Mouse (Mus musculus) adipocyte (in vitro differentiated cells): ENCODE data around the gene Ccdc85b.

Experiments
- DNase-seq: peaks from one replicate; pipeline ENCODE4 v3.0.0-alpha.2; 2016; ENCODE audit warnings: low spot score

Ccdc85b gene

GRCm38 (mm10) chr19:5481398-5481797, 23.7 kb upstream of the Ccdc85b start:
- DNase-seq = no peak

GRCm38 (mm10) chr19:5480016-5480415, 22.3 kb upstream of the Ccdc85b start:
- no peak for DNase-seq

DNA sequence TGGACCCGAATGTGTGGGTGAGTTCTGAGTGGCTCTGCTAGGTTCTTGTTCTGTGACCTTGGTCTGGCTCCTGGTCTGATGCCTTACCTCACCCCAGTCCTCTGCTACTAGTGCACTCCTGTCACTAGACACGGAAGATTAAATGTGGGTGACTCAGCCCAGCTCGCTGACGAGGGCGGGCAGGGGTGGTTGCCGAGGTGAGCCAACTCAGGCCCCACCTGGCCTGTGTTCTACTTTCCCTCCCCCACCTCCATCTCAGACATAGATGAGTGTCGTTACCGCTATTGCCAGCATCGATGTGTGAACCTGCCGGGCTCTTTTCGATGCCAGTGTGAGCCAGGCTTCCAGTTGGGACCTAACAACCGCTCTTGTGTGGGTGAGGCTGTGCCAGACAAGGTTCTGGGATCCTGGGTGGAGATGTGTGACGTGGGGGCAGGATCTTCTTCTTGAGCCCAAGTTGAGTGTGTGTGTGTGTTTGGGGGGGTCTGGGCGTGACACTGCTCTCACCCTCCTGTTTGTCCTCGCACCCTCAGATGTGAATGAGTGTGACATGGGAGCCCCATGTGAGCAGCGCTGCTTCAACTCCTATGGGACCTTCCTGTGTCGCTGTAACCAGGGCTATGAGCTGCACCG, 20.1 kb upstream of the Ccdc85b start:
- DNase-seq = no peak

- DNase-seq = no peak
Observed at GRCm38 (mm10) chr19:5477004-5477667, 19.4 kb upstream of the Ccdc85b start.

- DNase-seq = peak; percentile 60
Observed at GRCm38 (mm10) chr19:5475069-5475714, 17.5 kb upstream of the Ccdc85b start.

GRCm38 (mm10) chr19:5474281-5475068, 16.8 kb upstream of the Ccdc85b start:
- peak; percentile 59 for DNase-seq

DNA sequence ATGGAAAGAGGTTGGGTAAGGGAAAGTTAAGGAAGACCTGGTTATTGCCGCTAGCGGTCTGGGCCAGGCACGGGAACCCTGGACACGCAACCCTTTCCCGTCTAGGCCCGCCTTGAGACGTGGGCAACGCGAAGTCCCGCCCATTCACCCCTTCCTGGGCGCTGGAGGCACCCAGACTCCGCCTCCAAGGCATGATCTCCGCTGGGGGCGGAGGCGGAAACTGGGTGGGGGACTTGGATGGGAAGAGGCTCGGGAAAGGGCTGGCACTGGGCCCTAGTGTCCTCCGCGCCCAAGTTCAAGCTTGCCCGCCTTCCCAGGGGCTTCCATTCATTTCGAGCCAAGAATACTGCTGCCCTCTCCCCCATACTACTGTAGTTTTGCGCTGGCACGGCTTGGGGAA, 16.0 kb upstream of the Ccdc85b start, which contains the start of gene Efemp2:
TSS of gene Efemp2 (plus strand) at position 235 of the 400 bp plus-strand sequence.
- DNase-seq = peak; percentile 95

GRCm38 (mm10) chr19:5472857-5473256, 15.2 kb upstream of the Ccdc85b start:
- DNase-seq = peak; percentile 43

- DNase-seq = peak; percentile 45
Observed at GRCm38 (mm10) chr19:5471846-5472245, 14.2 kb upstream of the Ccdc85b start.

DNA sequence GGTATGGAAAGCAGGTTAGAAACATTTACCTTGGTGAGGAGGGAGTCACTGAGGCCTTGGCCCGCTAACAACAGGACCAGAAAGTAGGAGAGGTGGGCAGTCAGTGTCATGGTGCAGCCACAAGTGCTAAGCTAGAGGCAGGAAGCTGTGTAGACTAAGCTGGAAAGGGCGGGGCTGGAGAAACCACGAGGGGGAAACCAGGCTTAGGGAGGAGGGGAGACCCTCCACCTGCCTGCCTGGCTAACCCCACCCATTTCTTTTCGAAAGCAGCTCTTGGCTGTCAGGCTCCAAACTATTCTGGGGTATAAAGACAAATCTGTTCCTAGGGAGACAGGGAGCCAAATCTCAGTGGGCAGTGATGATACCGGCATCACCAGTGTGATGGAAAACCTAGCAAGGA, 10.7 kb upstream of the Ccdc85b start, which contains the start of gene Ctsw:
TSS of gene Ctsw (minus strand) at position 134 of the 400 bp plus-strand sequence.
- DNase-seq = no peak

DNA sequence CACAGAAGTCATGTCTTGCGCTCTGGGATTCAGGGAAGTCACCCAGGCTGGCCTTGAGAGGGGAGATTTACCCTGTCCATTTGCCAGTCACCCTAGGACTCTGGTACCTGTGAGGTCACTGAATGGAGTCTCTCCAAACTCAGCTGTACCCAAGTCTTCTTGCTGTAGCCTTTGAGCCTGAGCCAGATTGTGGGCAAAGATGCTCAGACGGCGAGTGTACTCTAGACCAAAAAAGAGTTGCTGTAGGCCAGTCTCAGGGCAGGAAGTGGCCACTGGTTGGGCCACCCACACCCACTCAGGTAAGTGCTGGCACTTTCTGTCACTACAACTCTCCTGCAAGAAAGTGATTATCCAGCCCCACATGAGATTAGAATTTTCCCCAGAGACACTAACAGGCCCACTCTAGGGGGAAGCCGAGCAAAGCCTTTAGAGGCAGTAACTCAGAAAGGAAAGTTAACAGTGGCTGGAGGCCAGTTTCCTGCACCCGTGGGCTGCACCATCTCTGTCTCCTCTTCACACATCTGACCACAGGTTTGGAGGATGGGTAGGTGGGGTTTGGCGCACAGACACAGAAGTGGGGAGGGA, 9.3 kb upstream of the Ccdc85b start:
- no peak for DNase-seq

GRCm38 (mm10) chr19:5465037-5465436, 7.3 kb upstream of the Ccdc85b start:
- DNase-seq = no peak

DNA sequence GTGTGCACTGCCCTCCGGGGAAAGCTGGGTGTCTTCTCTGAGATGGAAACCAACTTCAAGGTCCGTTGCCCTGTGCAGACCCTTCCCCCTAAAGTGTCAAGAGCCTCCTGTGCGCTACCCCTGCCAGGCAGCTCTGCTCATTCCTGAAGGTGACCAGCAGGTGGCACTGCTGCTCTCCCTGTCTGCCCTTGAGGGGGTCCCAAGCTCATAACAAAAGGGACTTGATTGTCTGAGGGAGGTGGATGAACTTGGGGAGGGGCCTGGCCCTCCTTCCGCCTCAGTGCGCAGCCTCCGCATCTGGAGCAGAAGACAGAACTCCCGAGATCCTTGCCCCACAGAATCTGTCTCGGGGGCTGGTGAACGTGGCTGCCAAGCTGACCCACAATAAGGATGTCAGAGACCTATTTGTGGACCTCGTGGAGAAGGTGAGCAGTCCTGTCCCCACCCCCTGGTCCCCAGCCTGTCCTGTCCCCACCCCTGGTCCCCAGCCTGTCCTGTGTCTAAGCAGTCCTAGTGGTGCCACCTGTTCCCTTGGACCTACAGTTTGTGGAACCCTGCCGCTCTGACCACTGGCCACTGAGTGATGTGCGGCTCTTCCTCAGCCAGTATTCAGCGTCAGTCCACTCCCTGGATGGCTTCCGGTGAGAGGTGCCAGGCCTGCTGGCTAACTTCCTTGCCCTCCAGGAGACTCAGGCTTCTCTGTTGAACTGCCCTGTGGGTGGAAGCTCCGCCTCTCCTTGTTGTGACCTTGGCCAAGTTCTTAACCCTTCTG, 6.3 kb upstream of the Ccdc85b start:
- DNase-seq = no peak

GRCm38 (mm10) chr19:5463212-5463611, 5.5 kb upstream of the Ccdc85b start:
- DNase-seq = no peak

DNA sequence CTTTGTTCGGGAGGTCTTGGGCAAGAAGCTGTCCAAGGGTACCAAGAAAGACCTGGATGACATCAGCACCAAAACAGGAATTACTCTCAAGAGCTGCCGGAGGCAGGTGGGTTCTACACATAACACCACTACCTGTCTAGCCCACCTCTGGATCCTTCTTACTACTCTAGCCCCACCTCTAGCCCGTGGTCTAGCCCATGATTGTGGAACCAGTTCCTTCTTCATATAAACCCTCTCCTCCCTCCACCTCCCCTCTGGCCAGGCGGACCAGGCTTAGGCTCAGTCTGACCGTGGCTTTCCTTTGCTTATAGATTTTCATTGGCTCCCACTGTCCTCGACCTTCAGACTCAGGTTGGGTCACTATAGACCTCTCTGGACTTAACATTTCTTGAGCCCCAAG, 3.7 kb upstream of the Ccdc85b start:
- no peak for DNase-seq

- peak; percentile 89 for DNase-seq
Observed at GRCm38 (mm10) chr19:5460465-5460911, 2.8 kb upstream of the Ccdc85b start, which contains the start of gene Fibp. Gene Fibp (plus strand): TSS chr19:5460615.

DNA sequence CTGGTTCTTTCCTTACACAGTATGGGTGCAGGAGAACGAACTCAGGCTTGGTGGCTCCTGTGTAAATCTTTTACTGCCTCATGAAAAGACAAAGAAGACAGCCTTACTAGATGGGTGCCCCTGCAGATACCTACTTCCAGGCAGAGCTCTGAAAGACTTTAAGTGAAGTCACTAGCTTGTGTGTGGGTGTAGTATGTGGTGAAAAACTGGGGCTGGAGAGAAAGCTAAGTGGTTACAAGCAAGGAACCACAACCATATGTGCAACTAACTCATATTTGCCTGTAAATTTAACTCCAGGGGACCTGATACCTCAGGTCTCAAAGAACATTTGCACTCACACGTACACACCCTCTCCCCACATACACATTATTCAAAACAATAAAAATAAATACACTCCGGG, 2.2 kb upstream of the Ccdc85b start:
- no peak for DNase-seq

DNA sequence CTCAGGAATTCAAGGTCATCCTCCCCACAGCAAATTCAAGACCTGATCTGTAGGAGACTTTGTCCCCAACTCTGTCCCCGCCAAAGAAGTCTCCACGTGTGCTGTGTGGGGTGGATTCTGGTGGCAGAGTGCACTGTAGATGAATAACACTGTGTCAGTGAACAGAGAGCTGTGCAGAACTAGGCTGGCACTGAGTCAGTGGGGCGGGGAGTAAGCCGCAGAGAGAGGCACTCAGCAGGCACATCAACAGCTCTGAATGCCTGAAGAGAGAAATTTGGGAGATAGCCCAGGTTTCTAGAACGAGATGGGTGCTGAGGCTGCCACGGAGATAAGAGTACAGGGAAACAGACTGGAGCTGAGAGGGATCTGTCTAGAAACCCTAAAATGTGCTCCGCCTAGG, 1.3 kb upstream of the Ccdc85b start:
- DNase-seq = peak; percentile 81

DNA sequence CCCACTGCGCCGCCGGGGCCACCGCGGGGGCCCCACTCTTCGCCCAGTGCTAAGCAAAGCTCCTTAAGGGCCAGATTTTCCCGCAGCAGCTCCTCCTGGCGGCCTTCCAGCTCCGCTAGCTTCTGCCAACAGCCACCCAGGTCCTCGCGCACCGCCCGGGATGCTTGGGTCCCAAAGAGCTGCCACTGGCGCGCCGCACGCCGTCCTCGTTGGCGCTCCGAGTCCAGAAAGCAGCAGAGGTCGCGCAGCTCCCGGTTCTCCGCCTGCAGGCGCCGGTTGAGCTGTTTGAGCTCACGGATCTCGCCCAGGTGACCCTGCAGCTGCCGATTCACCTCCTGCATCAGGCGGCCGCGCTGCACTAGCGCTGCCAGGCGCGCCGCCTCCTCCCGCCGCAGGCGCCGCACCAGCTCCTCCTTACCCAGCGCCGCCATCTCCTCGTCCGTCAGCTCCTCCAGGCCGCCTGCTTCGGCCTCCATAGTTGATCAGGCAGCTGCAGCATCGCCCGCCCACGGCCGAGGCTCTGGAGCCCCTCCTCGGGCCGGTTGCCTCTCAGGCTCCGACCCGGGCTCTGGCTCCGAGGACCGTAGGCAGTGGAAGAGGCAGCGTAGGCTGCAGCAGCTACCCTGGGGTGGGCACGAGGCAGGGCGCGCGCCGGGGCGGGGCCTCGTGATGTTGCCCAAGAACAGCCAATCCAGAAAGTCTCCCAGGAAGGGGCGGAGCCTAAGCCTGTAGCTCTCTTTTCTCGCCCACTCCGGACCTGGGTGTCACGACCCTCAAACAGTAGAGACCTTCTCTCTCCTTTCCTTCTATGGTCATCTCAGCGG, 560 bp downstream of the Ccdc85b start:
- peak; percentile 94 for DNase-seq
